Mouse (Mus musculus) layer of hippocampus, adult 2 months (tissue): ENCODE data around the gene Ankfn1. TPM values are rescaled to one million over a fixed set of nuclear protein-coding genes. Genes with fewer than 3 reads are reported as not detected.

Experiments
- DNase-seq, 2 experiments: peaks; one replicate each; pipeline ENCODE4 v3.0.0; 2022; ENCODE audit warnings: low spot score in 2 of 2
- H3K27ac ChIP-seq: fragments of 200-600 bp; 2 replicates; pipeline ENCODE4 v1.8.1; 2022
- H3K4me3 ChIP-seq: fragments of 200-600 bp; 2 replicates; pipeline ENCODE4 v1.8.1; 2022; ENCODE audit warnings: mild to moderate bottlenecking
- CTCF ChIP-seq: fragments of 200-600 bp; conservative IDR thresholded peaks from 2 replicates; pipeline ENCODE4 v1.8.1; 2022; ENCODE audit warnings: antibody characterized with exemption, mild to moderate bottlenecking, moderate library complexity
- total RNA-seq, 2 experiments: library from RNA; stranded (reverse); gene quantifications; 2 replicates each; pipeline ENCODE4 v1.2.3; 2021

The Ankfn1 gene
- total RNA-seq, 2 experiments from 2014 or later, result 1.1 to 1.2 TPM

DNA sequence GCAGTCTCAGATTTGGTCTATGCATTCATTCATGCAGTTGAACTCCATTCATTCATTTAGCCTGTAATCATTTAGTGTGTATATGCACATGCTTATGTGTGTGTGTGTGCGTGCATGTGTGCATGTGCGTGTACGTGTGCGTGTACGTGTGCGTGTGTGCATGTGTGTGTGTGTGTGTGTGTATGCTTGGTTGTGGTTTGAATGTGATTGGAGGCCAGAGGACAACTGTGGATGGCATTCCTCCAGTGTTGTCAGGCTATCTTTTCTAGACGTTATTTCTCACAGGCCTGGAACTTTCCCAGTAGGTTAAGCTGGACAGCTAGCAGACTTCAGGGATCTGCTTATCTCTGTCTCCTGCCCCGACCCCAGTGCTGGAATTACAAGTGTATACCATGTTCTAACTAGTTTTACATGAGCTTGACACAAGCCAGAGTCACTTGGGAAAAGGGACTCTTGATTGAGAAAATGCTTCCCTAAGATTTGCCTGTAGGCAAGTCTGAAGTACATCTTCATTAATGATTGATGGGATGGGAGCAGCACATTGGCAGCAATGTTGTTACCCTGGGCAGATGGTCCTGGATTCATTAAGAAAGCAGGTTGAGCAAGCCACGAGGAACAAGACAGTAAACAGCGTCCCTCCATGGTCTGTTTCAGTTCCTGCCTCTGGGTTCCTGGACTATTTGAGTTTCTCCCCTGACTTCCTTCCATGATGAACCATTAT lies 43.3 kb downstream of the Ankfn1 start:
- no peak for TF ChIP-seq CTCF
- Histone ChIP-seq H3K4me3 (no peak overlapping the region), H3K27ac (no peak overlapping the region)
- DNase-seq, result no peak

DNA sequence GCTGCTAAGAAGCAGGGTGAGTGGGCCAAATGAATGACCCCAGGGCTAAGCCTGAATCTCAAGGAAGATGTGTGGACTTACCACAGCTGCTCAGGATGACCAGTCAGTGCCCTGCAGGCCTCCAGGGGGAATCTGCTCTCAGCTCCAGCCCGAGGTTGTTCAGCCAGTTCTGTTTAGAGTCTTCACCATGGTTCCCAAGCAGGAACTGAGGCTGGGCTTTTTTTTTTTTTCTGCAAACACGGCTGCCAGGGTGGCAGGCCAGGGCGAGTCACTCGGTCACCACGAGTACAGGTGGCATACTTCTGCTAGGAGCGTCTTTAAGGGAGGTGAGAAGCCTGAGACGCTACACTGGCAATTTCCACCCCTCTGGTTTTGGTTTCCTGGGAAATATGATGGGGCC lies 43.9 kb downstream of the Ankfn1 start:
- TF ChIP-seq CTCF, result no peak
- Histone ChIP-seq H3K27ac (no peak overlapping the region), H3K4me3 (no peak overlapping the region)
- DNase-seq, result no peak

DNA sequence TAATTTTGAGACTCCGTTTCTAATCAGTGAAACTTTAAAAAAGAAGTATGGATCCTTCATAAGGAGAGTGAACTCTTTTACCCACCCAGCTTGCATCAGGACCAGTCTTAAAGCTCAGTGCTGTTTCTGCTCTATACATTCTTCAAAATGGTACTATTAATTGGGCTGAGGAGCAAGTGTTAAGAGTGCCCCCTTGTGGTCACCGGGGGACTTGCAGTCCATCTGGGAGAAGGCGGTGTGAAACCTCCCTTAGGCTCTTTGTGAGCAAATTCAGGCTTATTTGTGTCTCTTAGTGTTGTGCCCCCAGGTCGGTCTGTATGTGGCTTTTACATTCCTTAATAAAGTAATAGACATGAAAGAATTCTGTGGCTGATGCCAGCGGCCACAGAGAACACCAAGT lies 56.6 kb downstream of the Ankfn1 start:
- H3K27ac ChIP-seq, result no peak overlapping the region
- no peak overlapping the region for H3K4me3 ChIP-seq
- peak; percentile 54 to 88 for DNase-seq
- peak; percentile 100 for TF ChIP-seq CTCF

DNA sequence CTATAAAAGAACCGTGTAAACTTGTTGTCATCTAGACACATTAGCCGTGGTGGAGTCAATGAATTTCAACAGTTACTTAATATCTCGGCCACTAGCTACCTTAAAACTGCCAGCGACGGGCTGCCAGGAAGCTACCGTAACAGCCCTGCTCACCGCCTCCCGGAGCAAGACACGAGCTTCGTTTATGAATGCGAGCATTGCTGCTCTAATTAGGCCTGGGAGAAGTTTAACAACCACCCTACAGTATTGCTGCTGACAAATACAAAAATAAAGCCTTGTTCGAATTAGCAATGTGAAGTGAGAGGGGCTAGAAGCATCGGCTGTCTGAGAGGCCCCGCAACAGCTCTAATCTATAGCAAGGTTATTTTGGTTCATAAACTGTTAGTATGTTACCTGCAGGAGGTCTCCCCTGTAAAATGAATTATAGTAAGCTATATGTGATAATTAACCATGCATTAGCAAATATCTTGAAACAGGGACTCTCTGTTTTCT lies 58.9 kb downstream of the Ankfn1 start:
- DNase-seq, result no peak
- H3K4me3 ChIP-seq, result no peak overlapping the region
- no peak for TF ChIP-seq CTCF
- H3K27ac ChIP-seq, result no peak overlapping the region

DNA sequence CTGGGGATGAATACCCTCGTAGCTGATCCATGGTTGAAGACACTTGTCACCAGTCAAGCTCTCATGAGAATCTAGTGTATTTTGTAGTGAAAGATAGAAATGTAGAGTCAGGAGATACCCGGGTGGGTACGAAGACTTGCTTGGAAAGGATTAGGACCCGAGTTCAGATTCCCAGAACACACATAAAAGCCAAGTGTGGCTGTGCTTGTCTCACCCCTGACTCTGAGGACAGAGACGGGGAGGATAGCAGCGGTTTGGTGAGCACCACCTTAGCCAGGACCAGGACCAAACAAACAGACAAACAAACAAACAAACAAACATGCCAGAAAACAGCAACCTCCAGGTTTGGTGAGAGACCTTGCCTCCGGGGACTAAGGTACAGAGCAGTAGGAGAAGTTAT lies 61.1 kb downstream of the Ankfn1 start:
- Histone ChIP-seq H3K4me3 (no peak overlapping the region), H3K27ac (no peak overlapping the region)
- no peak for TF ChIP-seq CTCF
- no peak for DNase-seq

DNA sequence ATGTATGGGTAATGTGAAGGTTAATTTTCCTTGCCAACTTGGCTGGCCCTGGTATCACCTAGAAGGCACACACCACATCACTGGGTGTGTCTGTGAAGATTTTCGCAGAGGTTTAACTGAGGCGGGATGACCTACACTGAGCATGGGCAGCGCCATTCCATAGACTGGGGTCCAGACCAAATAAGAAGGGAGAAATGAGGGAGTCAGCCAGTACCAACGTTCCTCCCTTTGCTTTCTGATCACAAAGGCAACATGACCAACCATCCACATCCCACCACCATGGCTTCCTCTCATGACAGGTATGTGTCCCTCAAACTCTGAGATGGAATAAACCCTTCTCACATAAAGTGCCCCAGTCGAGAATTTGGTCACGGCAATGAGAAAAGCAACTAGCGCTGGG lies 68.9 kb downstream of the Ankfn1 start:
- no peak overlapping the region for H3K4me3 ChIP-seq
- TF ChIP-seq CTCF, result no peak
- DNase-seq, result no peak
- no peak overlapping the region for H3K27ac ChIP-seq

DNA sequence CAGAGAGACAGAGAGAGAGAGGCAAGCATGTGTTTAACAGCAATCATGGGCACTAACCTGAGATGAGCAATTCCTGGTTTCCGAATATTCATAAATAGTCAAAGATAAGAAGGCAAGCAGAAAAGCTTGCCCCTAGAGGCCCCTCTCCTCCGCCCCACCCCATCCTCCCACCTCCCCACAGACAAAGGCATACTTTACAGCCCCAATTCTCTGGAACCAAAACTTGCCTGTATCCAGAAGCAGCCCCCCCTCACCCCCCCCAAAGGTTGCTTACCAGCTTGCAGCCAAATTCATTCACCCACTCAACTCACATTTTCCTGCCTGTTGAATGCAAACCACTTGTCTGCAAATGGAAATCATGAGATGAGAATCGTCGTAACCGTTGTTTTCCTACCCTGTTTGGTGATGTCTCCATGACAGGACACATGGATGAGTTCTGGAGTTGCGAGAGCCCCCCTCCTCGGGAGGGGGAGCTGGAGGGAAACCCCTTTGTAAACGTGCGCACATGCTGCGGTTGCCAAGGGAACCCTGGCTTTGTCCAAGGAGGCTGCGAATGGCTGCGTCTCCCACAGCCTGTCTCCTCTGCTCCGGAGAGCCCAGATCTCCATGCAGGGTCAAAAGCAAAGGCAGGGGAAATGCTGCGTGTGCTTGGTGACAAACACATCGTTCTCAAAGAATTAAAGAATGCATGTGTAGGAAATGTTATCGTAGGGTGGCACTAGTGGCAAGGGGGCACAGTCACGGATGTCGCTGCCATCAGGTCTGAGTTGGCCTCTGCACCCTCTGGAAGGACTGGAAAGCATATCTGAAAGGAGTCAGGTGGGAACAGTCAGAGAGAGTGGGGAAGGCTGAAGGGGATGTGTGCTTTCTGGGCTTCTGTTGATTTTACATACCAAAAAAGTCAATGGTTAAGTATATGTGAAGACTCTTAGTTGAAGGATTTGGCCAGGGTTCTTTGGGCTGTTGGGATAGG lies 80.7 kb downstream of the Ankfn1 start:
- TF ChIP-seq CTCF, result no peak
- peak overlapping the region; percentile 38 for H3K4me3 ChIP-seq
- no peak overlapping the region for H3K27ac ChIP-seq
- peak in 1 of 2 experiments; percentile 7 for DNase-seq

DNA sequence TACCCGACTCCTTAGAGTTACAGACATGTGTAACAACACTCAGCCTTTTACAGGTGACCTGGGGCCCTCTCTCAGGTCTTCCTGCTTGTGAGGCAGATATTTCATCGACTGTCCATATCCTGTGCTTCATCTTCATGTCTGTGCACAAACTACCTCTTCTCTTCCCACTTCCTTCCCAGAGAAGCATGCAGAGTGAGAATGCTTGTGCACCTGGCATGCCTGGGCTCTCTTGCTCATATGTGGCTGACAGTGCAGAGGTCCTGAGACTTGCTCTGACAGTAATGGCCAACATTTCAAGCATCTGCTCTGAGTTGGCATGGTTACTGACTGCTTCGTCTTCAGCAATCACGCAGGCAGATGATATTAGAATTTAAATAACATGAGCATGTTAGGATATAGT lies 83.8 kb downstream of the Ankfn1 start:
- no peak for TF ChIP-seq CTCF
- Histone ChIP-seq H3K27ac (no peak overlapping the region), H3K4me3 (no peak overlapping the region)

DNA sequence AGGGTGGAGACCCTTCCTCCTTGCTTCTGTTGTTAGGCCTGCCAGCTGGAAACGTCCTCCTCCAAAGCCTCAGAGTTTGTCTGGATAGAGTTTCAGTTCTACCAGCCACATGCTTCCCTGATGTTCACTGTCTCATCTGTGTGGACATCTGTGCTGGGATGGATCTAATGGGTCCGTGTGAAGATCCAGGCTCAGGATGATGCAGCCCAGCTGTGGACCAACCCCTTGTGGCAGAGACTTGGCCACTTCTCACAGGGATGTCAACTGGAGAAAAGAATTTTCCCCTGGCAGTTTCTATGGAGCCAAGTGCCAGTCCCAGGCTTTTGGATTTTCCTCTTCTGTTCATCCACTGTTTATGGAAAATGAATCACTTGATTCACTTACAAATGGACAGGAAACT lies 100.5 kb downstream of the Ankfn1 start:
- DNase-seq, result no peak
- TF ChIP-seq CTCF, result no peak
- Histone ChIP-seq H3K4me3 (no peak overlapping the region), H3K27ac (no peak overlapping the region)

More for the DNA sequence above, 83.8 kb downstream of the Ankfn1 start:
- DNase-seq, result no peak

DNA sequence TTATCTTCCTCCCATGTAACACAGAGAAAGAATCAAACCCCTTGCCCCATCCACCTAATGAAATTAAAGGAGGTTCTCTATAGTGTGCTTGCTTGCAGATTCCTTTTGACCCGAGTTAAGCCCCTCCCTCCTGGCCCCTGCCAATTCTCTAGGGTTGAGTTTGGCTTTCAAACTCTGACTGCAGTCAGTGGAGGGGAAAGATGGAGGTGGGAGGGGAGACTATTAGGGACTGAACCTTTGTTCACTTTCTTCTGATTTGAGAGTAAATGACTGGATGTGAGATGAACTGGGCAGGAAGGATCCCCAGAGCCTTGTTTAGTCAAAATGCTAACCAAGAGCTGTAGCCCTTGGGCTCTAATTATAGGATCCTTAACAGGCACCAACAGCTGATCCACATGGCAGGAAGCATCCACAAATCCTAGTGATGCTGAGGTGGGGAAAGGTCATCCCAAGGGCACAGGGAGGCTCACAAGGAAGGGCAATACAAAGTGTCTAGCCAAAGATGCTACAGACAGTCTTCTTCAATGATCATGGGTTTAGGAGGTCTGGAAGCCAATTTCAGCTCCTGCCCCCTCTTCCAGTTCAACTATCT lies 103.4 kb downstream of the Ankfn1 start:
- Histone ChIP-seq H3K27ac (no peak overlapping the region), H3K4me3 (no peak overlapping the region)
- DNase-seq, result no peak
- no peak for TF ChIP-seq CTCF

DNA sequence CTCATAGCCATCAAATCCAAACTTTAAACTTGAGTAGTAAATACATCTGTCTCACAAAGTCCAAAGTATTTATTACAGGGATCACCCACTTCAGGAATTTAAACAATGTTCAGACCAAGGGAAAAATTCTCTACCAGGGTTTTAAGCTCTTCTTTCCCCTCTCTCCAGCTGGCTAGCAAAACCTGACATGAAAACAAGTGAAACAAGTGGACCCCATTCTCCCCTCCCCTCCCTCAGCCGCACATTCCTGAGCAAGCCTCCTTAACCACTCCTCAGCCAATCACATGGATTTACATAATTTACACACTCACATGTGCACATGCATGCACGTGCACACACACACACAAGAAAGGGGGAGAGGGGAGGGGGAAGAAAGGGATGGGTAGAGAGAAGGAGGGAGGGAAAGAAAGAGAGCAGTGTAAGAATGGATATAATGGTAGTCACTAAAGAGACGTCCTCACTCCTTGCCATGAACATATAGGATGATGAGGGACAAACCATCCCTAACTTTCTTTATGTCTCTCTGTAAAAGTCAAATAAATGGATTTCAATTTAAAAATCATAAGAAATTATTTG lies 104.9 kb downstream of the Ankfn1 start:
- Histone ChIP-seq H3K4me3 (no peak overlapping the region), H3K27ac (no peak overlapping the region)
- TF ChIP-seq CTCF, result no peak
- DNase-seq, result no peak

DNA sequence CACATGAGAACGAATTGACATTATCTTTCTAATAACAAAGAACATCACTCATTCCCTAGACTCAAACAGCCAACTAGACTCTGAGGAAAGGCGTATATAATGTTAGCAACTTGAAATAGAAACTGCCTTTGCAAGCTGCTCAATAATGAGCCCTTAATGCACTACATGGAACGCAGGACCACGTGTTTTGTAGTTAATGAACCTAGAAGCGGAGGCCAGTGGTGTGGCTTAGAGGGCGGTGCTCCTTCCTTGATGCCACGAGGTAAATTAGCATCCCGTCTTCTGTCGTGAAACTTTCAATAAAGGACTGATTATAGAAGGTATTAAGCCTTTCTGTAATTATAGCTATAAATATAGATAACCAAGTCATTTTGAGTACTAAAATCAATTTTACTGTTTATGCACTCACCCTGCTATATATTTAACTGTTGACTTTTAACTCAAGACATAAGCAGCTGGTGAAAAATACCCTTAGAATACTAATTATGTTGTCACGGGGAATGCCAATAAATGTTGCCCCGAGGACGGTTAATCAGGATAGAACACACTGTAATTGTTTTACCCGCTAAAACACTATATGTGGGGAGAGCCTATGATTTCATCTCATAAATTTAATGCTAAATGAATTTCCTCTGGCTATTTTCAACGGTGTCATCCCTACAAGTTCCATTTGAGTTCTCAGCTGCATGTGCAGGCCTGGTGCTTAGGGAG lies 112.1 kb downstream of the Ankfn1 start:
- no peak for DNase-seq
- TF ChIP-seq CTCF, result no peak
- Histone ChIP-seq H3K27ac (no peak overlapping the region), H3K4me3 (no peak overlapping the region)

DNA sequence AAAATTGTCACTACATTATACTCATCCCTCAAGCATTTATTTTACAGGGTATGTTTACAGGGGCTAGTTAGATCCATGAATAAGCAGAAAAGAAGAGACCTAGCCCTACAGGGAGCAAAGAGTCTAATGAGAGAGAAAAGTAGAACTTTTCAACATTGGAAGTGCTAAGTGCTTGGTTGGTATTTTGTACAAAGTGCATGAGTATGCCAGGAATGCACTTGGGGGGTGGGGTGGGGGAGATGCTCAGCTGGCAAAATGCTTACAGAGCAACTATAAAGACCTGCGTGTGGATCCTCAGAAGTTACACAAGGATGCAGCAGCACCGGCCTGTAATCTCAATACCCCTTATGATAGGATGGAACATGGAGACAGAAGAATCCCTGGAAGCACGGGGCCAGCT lies 118.4 kb downstream of the Ankfn1 start:
- H3K4me3 ChIP-seq, result no peak overlapping the region
- H3K27ac ChIP-seq, result no peak overlapping the region
- TF ChIP-seq CTCF, result no peak
- no peak for DNase-seq
